8 mouse cellular contexts compared by ENCODE assay signal in the genomic region with DNA sequence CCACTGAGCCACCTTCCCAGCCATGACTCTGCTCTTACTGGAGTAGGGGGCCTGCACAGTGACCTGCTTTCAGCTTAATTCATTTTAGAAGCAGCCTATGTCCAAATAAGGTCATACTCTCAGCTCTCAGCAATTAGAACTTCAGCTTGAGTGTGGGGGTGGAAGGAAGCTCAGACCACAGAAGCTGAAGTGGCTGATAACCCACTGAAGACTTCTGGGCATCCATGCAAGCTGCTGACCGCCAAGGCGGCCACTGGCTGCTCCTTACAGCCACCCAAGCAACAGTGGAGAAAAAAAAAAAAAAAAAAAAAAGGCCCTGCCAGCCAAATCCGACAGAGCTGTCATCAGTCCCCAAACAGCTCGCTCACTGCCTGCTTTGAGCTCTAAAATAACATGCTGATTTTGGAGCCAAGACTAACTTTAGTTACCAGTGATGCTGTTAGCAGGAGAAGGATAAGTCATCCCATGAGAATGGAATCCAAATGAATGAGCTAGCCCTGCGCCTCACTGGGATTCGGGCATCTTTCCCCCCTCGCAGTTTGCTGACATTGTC.
DNase-seq lines count a peak whose midpoint lies in the region; ATAC-seq and TF ChIP-seq lines count a peak whose summit lies in the region.

No protein-coding gene starts in this region.

- TF ChIP-seq CTCF in brain, embryonic 14.5 days (IDR thresholded peaks at IDR 0.05; ENCODE audit: borderline replicate concordance, extremely low read depth, insufficient read depth, insufficient read length) = no peak

- H3K9me3 ChIP-seq in heart, embryonic 16.5 days (replicated peaks; ENCODE audit: control insufficient read depth, low read length) = no peaks in the 10 kb centered on the region

- no peaks in the 10 kb centered on the region for H3K27me3 ChIP-seq in heart, embryonic 16.5 days (ENCODE audit: control insufficient read depth, insufficient read depth, low read length)

- DNase-seq in gastrocnemius, adult 18-20 months (ENCODE audit: low spot score) = peak; percentile 24
- DNase-seq in gastrocnemius, adult 8-10 months (ENCODE audit: low spot score in 2 of 2) = no peak
- peak; percentile 45 for DNase-seq in brain, embryonic 14.5 days (ENCODE audit: low read depth)
- DNase-seq in embryo, embryonic 10.5 days (ENCODE audit: low spot score) = no peak
- DNase-seq in spleen, postnatal 14 days (ENCODE audit: low spot score in 2 of 2) = no peak
- no peak for DNase-seq in ovary, adult 18-20 months (ENCODE audit: low spot score)

- H3K9ac ChIP-seq in heart, embryonic 16.5 days (ENCODE audit: low read length) = peak overlapping the region; percentile 44; the same call in 1 of the 2 replicates

- no peak for TF ChIP-seq POLR2A in brain, embryonic 14.5 days (IDR thresholded peaks at IDR 0.05; ENCODE audit: borderline replicate concordance, extremely low read depth, insufficient read depth, insufficient read length, poor library complexity, severe bottlenecking)

- H3K36me3 ChIP-seq in heart, embryonic 16.5 days (ENCODE audit: control insufficient read depth, insufficient read depth) = no peaks in the 10 kb centered on the region

- H3K4me2 ChIP-seq in heart, embryonic 16.5 days (ENCODE audit: low read depth, low read length) = no peak overlapping the region

- H3K27ac ChIP-seq in heart, embryonic 16.5 days (ENCODE audit: low read length) = peak overlapping the region; percentile 92

- peaks cover 29% of the 10 kb centered on the region for H3K4me1 ChIP-seq in heart, embryonic 16.5 days (ENCODE audit: control insufficient read depth, insufficient read depth, low read length)

- 13% methylated on average over 7 of the region's 7 CpGs for WGBS in heart, embryonic 16.5 days

- H3K4me3 ChIP-seq in heart, embryonic 16.5 days (ENCODE audit: low read length) = no peak overlapping the region

- peak; percentile 82 for ATAC-seq in heart, embryonic 16.5 days (replicated peaks; ENCODE audit: extremely low read depth, insufficient read depth, low FRiP score)
- peak; percentile 51; the same call in 1 of the 2 replicates for ATAC-seq in megakaryocyte, adult 5-6 weeks (ENCODE audit: poor library complexity, severe bottlenecking)

Comparison
In these comparisons a context has a peak if more than half of its experiments do, and no peak if none do; other contexts are left out.
1. DNase-seq: peak in gastrocnemius, adult 18-20 months (single experiment) and brain, embryonic 14.5 days (single experiment); none in gastrocnemius, adult 8-10 months (0 of 2), embryo, embryonic 10.5 days (single experiment), spleen, postnatal 14 days (0 of 2) and ovary, adult 18-20 months (single experiment).